Mouse (Mus musculus) heart, adult 2 months (tissue): ENCODE measurements around the gene Snip1. TPM values are rescaled to one million over a fixed set of nuclear protein-coding genes. Genes with fewer than 3 reads are reported as not detected.

Source experiments
- DNase-seq, 2 experiments: peaks; one replicate each; pipeline ENCODE4 v3.0.0; 2021
- H3K27ac ChIP-seq: fragments of 200-600 bp; 2 replicates; pipeline ENCODE4 v1.8.1; 2022
- H3K27me3 ChIP-seq: fragments of 200-500 bp; 2 replicates; pipeline ENCODE4 v1.6.1; 2012; ENCODE audit warnings: mild to moderate bottlenecking, low read length, inconsistent platforms, mixed read lengths; ENCODE audit not compliant: control insufficient read depth, insufficient read depth
- H3K36me3 ChIP-seq: fragments of 200-500 bp; 2 replicates; pipeline ENCODE4 v1.6.1; 2012; ENCODE audit warnings: low read length, inconsistent platforms; ENCODE audit not compliant: control insufficient read depth, insufficient read depth
- H3K4me1 ChIP-seq: fragments of 200-500 bp; 2 replicates; pipeline ENCODE4 v1.6.1; 2011; ENCODE audit warnings: low read length; ENCODE audit not compliant: control insufficient read depth, insufficient read depth
- H3K4me3 ChIP-seq: fragments of 200-600 bp; 2 replicates; pipeline ENCODE4 v1.8.1; 2022
- H3K79me2 ChIP-seq: fragments of 200-500 bp; replicated peaks from 2 replicates; pipeline ENCODE4 v1.6.1; 2012; ENCODE audit warnings: mild to moderate bottlenecking, inconsistent platforms, low read length, moderate library complexity, mixed read lengths; ENCODE audit not compliant: control insufficient read depth, insufficient read depth
- H3K9ac ChIP-seq: fragments of 200-500 bp; 2 replicates; pipeline ENCODE4 v1.6.1; 2012; ENCODE audit warnings: low read depth, mild to moderate bottlenecking, control low read depth, inconsistent platforms, low read length, mixed read lengths
- CTCF ChIP-seq: fragments of 200-600 bp; IDR thresholded peaks from 2 replicates; pipeline ENCODE4 v1.8.1; 2022; ENCODE audit warnings: antibody characterized with exemption, mild to moderate bottlenecking, moderate library complexity
- EP300 ChIP-seq: fragments of 200-500 bp; IDR thresholded peaks from 2 replicates; pipeline ENCODE4 v1.6.1; 2011; ENCODE audit warnings: low read depth, low read length, control low read depth; ENCODE audit not compliant: insufficient read depth
- POLR2A ChIP-seq: fragments of 200-500 bp; IDR thresholded peaks from 2 replicates; pipeline ENCODE4 v1.6.1; 2011; ENCODE audit warnings: mild to moderate bottlenecking, low read depth, low read length, control low read depth; ENCODE audit not compliant: insufficient read depth
- WGBS: fragments of 180-500 bp; shearing (Covaris S2); methylation state at CpG from one replicate; pipeline ENCODE4 v1.1.7; 2018; 5-methylcytosine and 5-hydroxymethylcytosine counted together
- intact Hi-C: fragments of 180-260 bp; cut with DNase I; formaldehyde crosslinking; loops from one replicate; pipeline ENCODE4 v1.15.1; 2025
- polyA plus RNA-seq: library from polyadenylated mRNA; depleted of rRNA; stranded (reverse); fragments of >200 nt; gene quantifications from 2 replicates; pipeline ENCODE4 v1.2.3, GENCODE M21; 2012
- total RNA-seq, 2 experiments: library from RNA; stranded (reverse); gene quantifications; 2 replicates each; pipeline ENCODE4 v1.2.3; 2021

Snip1 gene
- total and polyA plus RNA-seq, 3 experiments, result 4.4 to 7.5 (median 7.4) TPM

DNA sequence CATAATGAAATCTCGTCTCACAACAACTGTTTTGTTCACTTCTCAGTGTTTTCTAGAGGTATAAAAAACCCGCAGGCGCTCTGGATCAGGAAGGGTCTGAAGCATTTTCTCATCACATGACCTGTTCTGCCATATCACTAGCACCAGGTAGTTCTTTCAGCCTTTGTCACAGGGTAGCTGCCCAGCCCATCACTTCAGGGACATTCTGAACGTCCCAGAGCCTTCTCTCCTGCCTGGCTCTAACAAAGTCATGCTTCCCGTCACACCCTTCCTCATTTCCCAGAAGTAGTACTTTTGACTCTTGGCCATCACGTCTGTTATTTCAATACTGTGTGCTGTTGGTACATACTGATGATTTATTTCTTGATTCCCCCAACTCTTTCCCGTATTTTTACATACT is 22.0 kb upstream of the Snip1 start:
- 64% methylated on average over 7 of the region's 7 CpGs for whole genome bisulfite sequencing
- H3K27ac ChIP-seq, result peak overlapping the region; percentile 26
- no peak for DNase-seq
- peaks cover 4% of the 10 kb centered on the region; the same call in 1 of the 2 replicates for H3K36me3 ChIP-seq
- H3K9ac ChIP-seq, result no peak overlapping the region
- no peak overlapping the region for H3K4me3 ChIP-seq
- H3K27me3 ChIP-seq, result no peaks in the 10 kb centered on the region
- no peak for TF ChIP-seq CTCF
- TF ChIP-seq POLR2A, result no peak
- TF ChIP-seq EP300, result no peak
- peaks cover 4% of the 10 kb centered on the region for H3K4me1 ChIP-seq
- no peaks in the 10 kb centered on the region for H3K79me2 ChIP-seq
- intact Hi-C loops, result no loop called here

DNA sequence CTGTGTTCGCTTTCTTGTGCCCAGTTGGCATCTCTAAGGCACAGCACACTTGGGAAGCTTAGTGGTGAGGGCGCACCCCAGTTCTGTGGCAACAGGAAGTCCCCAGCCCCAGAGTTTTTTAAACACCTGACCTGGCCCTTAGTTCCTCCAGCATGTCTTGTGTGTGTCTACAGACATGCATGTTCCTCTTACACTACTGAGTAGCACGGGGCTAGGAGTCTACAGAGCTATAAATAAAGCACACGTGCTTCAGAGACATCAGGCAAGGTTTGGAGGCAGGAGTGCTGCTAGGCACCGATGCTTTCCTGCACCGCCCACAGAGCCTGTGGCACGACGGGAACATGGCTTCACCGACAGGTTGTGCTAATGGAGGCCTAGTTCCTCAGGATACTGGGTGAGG is 11.1 kb upstream of the Snip1 start:
- intact Hi-C loops, result no loop called here
- Histone ChIP-seq H3K9ac (no peak overlapping the region), H3K36me3 (no peaks in the 10 kb centered on the region), H3K27ac (no peak overlapping the region), H3K4me3 (no peak overlapping the region), H3K79me2 (no peaks in the 10 kb centered on the region), H3K4me1 (peaks cover 1% of the 10 kb centered on the region; the same call in 1 of the 2 replicates), H3K27me3 (no peaks in the 10 kb centered on the region)
- DNase-seq, result no peak
- no peak for TF ChIP-seq POLR2A
- TF ChIP-seq CTCF, result no peak
- no peak for TF ChIP-seq EP300
- WGBS, result 72% methylated on average over 9 of the region's 9 CpGs

DNA sequence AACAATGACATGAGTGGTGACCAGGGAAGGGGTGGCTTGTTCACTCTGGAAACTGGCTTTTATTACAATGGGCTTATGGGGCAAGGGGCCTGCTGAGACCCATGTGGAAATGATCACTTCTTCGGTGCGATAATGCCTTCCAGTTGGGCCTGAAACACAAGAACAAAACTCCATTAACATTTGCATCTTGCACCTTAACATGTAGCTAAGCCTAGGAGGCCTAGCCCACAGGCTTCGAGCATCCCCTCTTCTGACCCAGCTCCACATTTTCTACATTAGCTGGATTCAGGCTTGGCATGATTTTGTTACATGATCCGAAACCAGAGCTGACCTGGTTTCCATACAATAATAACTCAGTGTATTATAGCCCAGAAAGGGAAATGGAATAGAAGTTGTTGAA is 10.0 kb upstream of the Snip1 start:
- H3K9ac ChIP-seq, result no peak overlapping the region
- H3K27ac ChIP-seq, result no peak overlapping the region
- no peaks in the 10 kb centered on the region for H3K79me2 ChIP-seq
- H3K36me3 ChIP-seq, result no peaks in the 10 kb centered on the region
- peaks cover 1% of the 10 kb centered on the region; the same call in 1 of the 2 replicates for H3K4me1 ChIP-seq
- DNase-seq, result no peak
- no peak for TF ChIP-seq POLR2A
- no peaks in the 10 kb centered on the region for H3K27me3 ChIP-seq
- no peak overlapping the region for H3K4me3 ChIP-seq
- 93% methylated on average over 4 of the region's 4 CpGs for WGBS
- intact Hi-C loops, result no loop called here

DNA sequence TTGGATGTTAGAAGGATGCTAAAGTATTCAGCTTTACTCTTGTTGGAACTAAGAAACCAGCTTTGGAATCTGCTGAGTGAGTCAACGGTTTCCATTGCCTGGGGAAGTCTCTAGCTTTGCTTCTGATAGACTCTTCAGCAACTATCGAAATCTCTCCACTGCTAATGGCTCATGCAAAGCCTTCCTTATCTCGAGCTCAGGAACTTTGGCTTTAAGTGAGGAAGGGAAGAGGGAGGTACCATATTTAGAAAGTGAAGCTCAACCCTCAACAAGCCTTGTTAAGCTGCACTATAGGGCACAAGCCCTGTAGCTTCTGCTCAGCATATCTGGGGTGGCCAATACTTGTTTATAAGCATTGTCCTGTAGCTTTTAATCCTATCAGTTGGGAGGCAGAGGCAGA is 9.2 kb upstream of the Snip1 start:
- Histone ChIP-seq H3K36me3 (no peaks in the 10 kb centered on the region), H3K4me1 (peaks cover 1% of the 10 kb centered on the region; the same call in 1 of the 2 replicates), H3K27me3 (no peaks in the 10 kb centered on the region), H3K79me2 (no peaks in the 10 kb centered on the region), H3K9ac (no peak overlapping the region), H3K4me3 (no peak overlapping the region), H3K27ac (no peak overlapping the region)
- intact Hi-C loops, result no loop called here
- no peak for DNase-seq
- TF ChIP-seq EP300, result no peak
- TF ChIP-seq POLR2A, result no peak
- no peak for TF ChIP-seq CTCF
- WGBS, result 13% methylated on average over 3 of the region's 3 CpGs

DNA sequence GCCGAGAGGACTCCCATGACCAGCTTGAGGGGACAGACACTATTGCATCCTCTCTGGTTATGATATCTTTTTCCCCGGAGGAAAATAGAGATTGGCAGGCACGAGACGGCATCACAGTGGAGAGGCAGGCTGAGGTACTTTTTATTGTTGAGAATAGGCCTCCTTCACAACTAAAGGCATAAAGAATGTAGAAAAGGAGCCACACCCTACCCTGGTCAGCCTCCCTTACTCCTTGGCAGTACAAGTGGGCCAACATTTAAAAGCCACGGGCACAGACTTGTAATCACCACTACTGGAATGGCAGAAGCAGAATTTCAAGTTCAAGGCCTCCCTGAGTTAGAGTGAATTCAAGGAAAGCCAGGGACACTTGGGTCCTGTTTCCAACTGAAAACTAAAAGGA is 8.4 kb upstream of the Snip1 start:
- Histone ChIP-seq H3K27ac (no peak overlapping the region), H3K4me1 (peaks cover 1% of the 10 kb centered on the region; the same call in 1 of the 2 replicates), H3K9ac (no peak overlapping the region), H3K36me3 (no peaks in the 10 kb centered on the region), H3K79me2 (no peaks in the 10 kb centered on the region), H3K4me3 (no peak overlapping the region), H3K27me3 (no peaks in the 10 kb centered on the region)
- TF ChIP-seq CTCF (no peak), POLR2A (no peak)
- no peak for DNase-seq
- intact Hi-C loops, result no loop called here
- 24% methylated on average over 5 of the region's 5 CpGs for WGBS

DNA sequence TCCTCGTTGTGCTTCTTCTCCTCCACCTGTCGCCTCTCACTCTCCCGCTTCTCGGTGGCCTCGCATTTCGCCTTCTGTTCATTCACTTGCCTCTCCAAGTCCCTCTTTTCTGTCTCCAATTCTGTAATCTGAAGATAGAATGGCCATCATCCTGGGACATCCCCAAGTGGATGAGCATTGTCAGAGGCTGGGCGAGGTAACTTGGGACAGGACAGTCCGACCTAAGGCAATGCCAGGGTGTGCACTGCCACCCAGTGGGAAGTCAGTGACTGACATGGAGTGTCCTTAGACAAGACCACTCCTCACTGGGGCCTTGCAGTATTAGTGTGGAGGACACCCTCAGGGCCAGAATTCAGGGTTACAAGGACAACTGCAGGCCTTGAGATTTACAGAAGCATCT is 7.4 kb upstream of the Snip1 start:
- H3K27me3 ChIP-seq, result no peaks in the 10 kb centered on the region
- intact Hi-C loops, result loop anchor here (1.0 kb wide), 1 partner anchor 116 kb away; no protein-coding TSS in a partner anchor
- DNase-seq, result peak; percentile 45 to 65
- no peaks in the 10 kb centered on the region for H3K36me3 ChIP-seq
- peaks cover 1% of the 10 kb centered on the region; the same call in 1 of the 2 replicates for H3K4me1 ChIP-seq
- no peak overlapping the region for H3K9ac ChIP-seq
- no peak overlapping the region for H3K4me3 ChIP-seq
- H3K79me2 ChIP-seq, result no peaks in the 10 kb centered on the region
- 11% methylated on average over 8 of the region's 8 CpGs for WGBS
- TF ChIP-seq CTCF (peak; percentile 84), EP300 (no peak)
- no peak overlapping the region for H3K27ac ChIP-seq
